Mouse (Mus musculus): ENCODE measurements around the gene Emg1.

DNA sequence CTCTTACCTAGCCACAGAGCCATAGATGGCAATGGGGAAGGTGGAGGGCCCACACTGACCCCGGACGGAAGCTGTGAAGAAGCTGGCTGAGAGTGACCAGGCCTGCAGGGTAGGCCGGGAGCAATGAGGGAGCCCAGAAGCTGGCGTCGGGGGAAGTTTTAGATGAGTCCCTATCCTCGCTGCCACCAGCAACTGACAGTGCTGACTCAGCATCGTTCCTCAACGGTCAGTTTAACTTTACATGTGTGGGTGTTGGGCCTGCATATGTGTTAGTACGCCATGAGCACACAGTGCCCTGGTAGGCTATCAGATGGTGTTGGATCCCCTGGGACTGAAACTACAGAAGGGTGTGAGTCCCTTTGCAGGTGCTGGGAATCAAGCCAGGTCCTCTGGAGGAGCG lies 12.5 kb upstream of the Emg1 start:
- no peak for TF ChIP-seq CTCF (IDR thresholded peaks at IDR 0.05; ENCODE audit: low read depth)
- no peak for TF ChIP-seq EP300 (optimal IDR thresholded peaks at IDR 0.05)
